Mouse (Mus musculus): Measurements from ENCODE around the gene Rap2a.

Gene Rap2a

GRCm38 (mm10) chr14:120477982-120478568, at the start of gene Rap2a:
Gene Rap2a, plus strand, starts transcription at chr14:120478444.
- peak; percentile 92 to 96 for DNase-seq

- DNase-seq: no peak
Observed at GRCm38 (mm10) chr14:120428497-120428896, 49.7 kb upstream of the Rap2a start.

GRCm38 (mm10) chr14:120432773-120433172, 45.5 kb upstream of the Rap2a start:
- DNase-seq: no peak

- DNase-seq: no peak
Observed at GRCm38 (mm10) chr14:120433931-120434398, 44.3 kb upstream of the Rap2a start.

GRCm38 (mm10) chr14:120434831-120435230, 43.4 kb upstream of the Rap2a start:
- no peak for DNase-seq

GRCm38 (mm10) chr14:120440716-120441115, 37.5 kb upstream of the Rap2a start:
- no peak for DNase-seq

GRCm38 (mm10) chr14:120441256-120441655, 37.0 kb upstream of the Rap2a start:
- DNase-seq: no peak

- no peak for DNase-seq
Observed at GRCm38 (mm10) chr14:120441836-120442235, 36.4 kb upstream of the Rap2a start.

GRCm38 (mm10) chr14:120454221-120454620, 24.0 kb upstream of the Rap2a start:
- no peak for DNase-seq

- no peak for DNase-seq
Observed at GRCm38 (mm10) chr14:120463938-120464727, 14.1 kb upstream of the Rap2a start.

- no peak for DNase-seq
Observed at GRCm38 (mm10) chr14:120466816-120467215, 11.4 kb upstream of the Rap2a start.

- DNase-seq: no peak
Observed at GRCm38 (mm10) chr14:120469126-120469790, 9.0 kb upstream of the Rap2a start.

GRCm38 (mm10) chr14:120476186-120476697, 2.0 kb upstream of the Rap2a start:
- DNase-seq: no peak

GRCm38 (mm10) chr14:120477288-120477981, 809 bp upstream of the Rap2a start:
- DNase-seq: peak; percentile 94 to 97

GRCm38 (mm10) chr14:120478641-120479341, 547 bp downstream of the Rap2a start:
- DNase-seq: peak; percentile 44 to 54

- DNase-seq: no peak
Observed at GRCm38 (mm10) chr14:120480341-120480900, 2.2 kb downstream of the Rap2a start.

- no peak for DNase-seq
Observed at GRCm38 (mm10) chr14:120480927-120481326, 2.7 kb downstream of the Rap2a start.

GRCm38 (mm10) chr14:120484561-120484960, 6.3 kb downstream of the Rap2a start:
- DNase-seq: no peak

GRCm38 (mm10) chr14:120496284-120496683, 18.0 kb downstream of the Rap2a start:
- no peak for DNase-seq

GRCm38 (mm10) chr14:120496827-120497226, 18.6 kb downstream of the Rap2a start:
- no peak for DNase-seq

GRCm38 (mm10) chr14:120499096-120499495, 20.9 kb downstream of the Rap2a start:
- DNase-seq: no peak

GRCm38 (mm10) chr14:120499601-120500000, 21.4 kb downstream of the Rap2a start:
- DNase-seq: no peak
